Mouse (Mus musculus): ENCODE measurements around the gene Olfr1089.

DNA sequence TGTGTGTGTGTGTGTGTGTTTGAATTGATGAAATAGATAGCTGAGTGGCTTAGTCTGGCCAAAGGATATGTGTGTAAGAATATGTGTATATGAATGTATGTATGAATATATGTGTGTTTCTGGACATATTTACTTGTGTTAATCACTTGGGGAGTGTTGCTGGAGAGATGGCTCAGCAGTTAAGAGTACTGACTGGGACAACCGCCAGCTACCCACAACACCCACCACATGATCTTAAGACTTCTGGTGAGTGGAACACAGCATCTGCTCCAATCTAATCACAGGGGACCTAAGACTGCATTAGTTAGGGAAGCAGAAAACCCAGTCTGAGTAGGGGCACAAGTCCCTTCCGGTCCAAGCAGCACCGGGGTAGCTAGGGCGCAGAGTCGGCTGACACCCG is 27.5 kb upstream of the Olfr1089 start:
- TF ChIP-seq CTCF (IDR thresholded peaks at IDR 0.05) (no peak), EP300 (IDR thresholded peaks at IDR 0.05) (no peak)

Data from lung, postnatal 0 days (tissue).